Mouse (Mus musculus) CH12.LX (cell line): Measurements from ENCODE around the gene Ilvbl. TPM values are rescaled to one million over a fixed set of nuclear protein-coding genes. Genes with fewer than 3 reads are reported as not detected.

Experiments
- DNase-seq: peaks from one replicate; pipeline ENCODE4 v3.0.0-alpha.2; 2013; ENCODE audit errors: extremely low read depth
- H3K27ac ChIP-seq: 2 replicates; pipeline ENCODE4 v1.5.1; 2012; ENCODE audit warnings: low read depth, mild to moderate bottlenecking, control low read depth, moderate library complexity; ENCODE audit not compliant: insufficient read depth
- H3K27me3 ChIP-seq: replicated peaks from 2 replicates; pipeline ENCODE3; 2012; ENCODE audit warnings: inconsistent platforms
- H3K36me3 ChIP-seq, 2 experiments: replicated peaks in 1 of 2; 2 replicates each; pipeline versions ENCODE3 to v1.6.1; 2012; ENCODE audit warnings: inconsistent platforms in 1 of 2, low read length in 1 of 2, mild to moderate bottlenecking in 1 of 2, mixed read lengths in 1 of 2, moderate library complexity in 1 of 2; ENCODE audit not compliant: control insufficient read depth in 1 of 2, insufficient read depth in 1 of 2
- H3K4me1 ChIP-seq, 2 experiments: 2 replicates each; pipeline ENCODE4 v1.6.1; 2012; ENCODE audit warnings: inconsistent platforms in 1 of 2, moderate library complexity in 1 of 2; ENCODE audit not compliant: insufficient read depth in 2 of 2, control insufficient read depth in 1 of 2
- H3K4me2 ChIP-seq: 2 replicates; pipeline ENCODE4 v1.6.1; 2012; ENCODE audit warnings: low read depth, mild to moderate bottlenecking, control low read depth; ENCODE audit not compliant: poor library complexity, insufficient read depth, severe bottlenecking
- H3K4me3 ChIP-seq, 3 experiments: fragments of 150-350 bp in 1 of 3; sonication (generic) in 1 of 3; replicated peaks in 1 of 3; 2 replicates each; pipeline versions ENCODE3 to v1.5.1; 2011 to 2012; ENCODE audit warnings: low read depth in 2 of 3, low read length in 2 of 3, mild to moderate bottlenecking in 2 of 3, moderate library complexity in 2 of 3, control low read depth in 1 of 3, improper control_type of control experiment in 1 of 3, inconsistent platforms in 1 of 3, mixed read lengths in 1 of 3; ENCODE audit not compliant: poor library complexity in 1 of 3
- H3K79me2 ChIP-seq: replicated peaks from 2 replicates; pipeline ENCODE4 v1.6.1; 2012; ENCODE audit warnings: mild to moderate bottlenecking, moderate library complexity; ENCODE audit not compliant: control insufficient read depth, poor library complexity, insufficient read depth, severe bottlenecking; ENCODE audit errors: extremely low read depth
- H3K9ac ChIP-seq: 2 replicates; pipeline ENCODE4 v1.6.1; 2012; ENCODE audit warnings: low read depth, mild to moderate bottlenecking, control low read depth, moderate library complexity; ENCODE audit not compliant: insufficient read depth
- H3K9me3 ChIP-seq: replicated peaks from 2 replicates; pipeline ENCODE3; 2012; ENCODE audit warnings: low read length, inconsistent platforms, mixed read lengths
- BHLHE40 ChIP-seq: IDR thresholded peaks from 2 replicates; pipeline ENCODE4 v1.6.1; 2011; ENCODE audit warnings: mild to moderate bottlenecking, low read depth, low read length, improper control_type of control experiment
- CHD1 ChIP-seq: IDR thresholded peaks from 2 replicates; pipeline ENCODE4 v1.6.1; 2012; ENCODE audit warnings: low read depth, low read length, improper control_type of control experiment, inconsistent platforms
- E2F4 ChIP-seq: IDR thresholded peaks from 2 replicates; pipeline ENCODE4 v1.6.1; 2011; ENCODE audit warnings: low read depth, low read length, improper control_type of control experiment; ENCODE audit not compliant: insufficient replicate concordance
- ELF1 ChIP-seq: IDR thresholded peaks from 2 replicates; pipeline ENCODE4 v1.6.1; 2014; ENCODE audit warnings: low read depth, mild to moderate bottlenecking, inconsistent platforms, low read length, improper control_type of control experiment
- EP300 ChIP-seq: IDR thresholded peaks from 2 replicates; pipeline ENCODE4 v1.6.1; 2011; ENCODE audit warnings: low read length, improper control_type of control experiment
- ETS1 ChIP-seq: conservative IDR thresholded peaks from 2 replicates; pipeline ENCODE4 v1.6.1; 2012; ENCODE audit warnings: low read depth, mild to moderate bottlenecking, inconsistent platforms, low read length, improper control_type of control experiment, moderate library complexity
- HCFC1 ChIP-seq: IDR thresholded peaks from 2 replicates; pipeline ENCODE4 v1.6.1; 2012; ENCODE audit warnings: low read depth, mild to moderate bottlenecking, inconsistent platforms, low read length, improper control_type of control experiment
- IRF4 ChIP-seq: IDR thresholded peaks from 2 replicates; pipeline ENCODE4 v1.6.1; 2014; ENCODE audit warnings: low read depth, mild to moderate bottlenecking, inconsistent platforms, low read length, improper control_type of control experiment
- KAT2A ChIP-seq: IDR thresholded peaks from 2 replicates; pipeline ENCODE4 v1.6.1; 2012; ENCODE audit warnings: low read length, improper control_type of control experiment, inconsistent platforms; ENCODE audit not compliant: insufficient replicate concordance
- MAFK ChIP-seq: IDR thresholded peaks from 2 replicates; pipeline ENCODE4 v1.6.1; 2011; ENCODE audit warnings: low read length, improper control_type of control experiment; ENCODE audit not compliant: insufficient replicate concordance
- MAX ChIP-seq: IDR thresholded peaks from 2 replicates; pipeline ENCODE4 v1.6.1; 2011; ENCODE audit warnings: low read length, improper control_type of control experiment
- MEF2A ChIP-seq: IDR thresholded peaks from 2 replicates; pipeline ENCODE4 v1.6.1; 2014; ENCODE audit warnings: low read depth, mild to moderate bottlenecking, inconsistent platforms, low read length, improper control_type of control experiment, borderline replicate concordance
- MXI1 ChIP-seq: IDR thresholded peaks from 2 replicates; pipeline ENCODE4 v1.6.1; 2011; ENCODE audit warnings: mild to moderate bottlenecking, low read depth, low read length, improper control_type of control experiment
- NELFE ChIP-seq: IDR thresholded peaks from 2 replicates; pipeline ENCODE4 v1.6.1; 2011; ENCODE audit warnings: low read depth, low read length, improper control_type of control experiment
- POLR2A ChIP-seq: IDR thresholded peaks from 2 replicates; pipeline ENCODE4 v1.6.1; 2011; ENCODE audit warnings: low read depth, mild to moderate bottlenecking, improper control_type of control experiment, low read length
- RAD21 ChIP-seq: IDR thresholded peaks from 2 replicates; pipeline ENCODE4 v1.6.1; 2011; ENCODE audit warnings: low read depth, mild to moderate bottlenecking, low read length, improper control_type of control experiment, moderate library complexity
- SIN3A ChIP-seq: IDR thresholded peaks from 2 replicates; pipeline ENCODE4 v1.6.1; 2012; ENCODE audit warnings: low read length, improper control_type of control experiment, inconsistent platforms
- SMC3 ChIP-seq: IDR thresholded peaks from 2 replicates; pipeline ENCODE4 v1.6.1; 2011; ENCODE audit warnings: low read depth, low read length, improper control_type of control experiment
- TBP ChIP-seq: conservative IDR thresholded peaks from 2 replicates; pipeline ENCODE4 v1.6.1; 2011; ENCODE audit warnings: low read depth, low read length, improper control_type of control experiment
- TCF12 ChIP-seq: IDR thresholded peaks from 2 replicates; pipeline ENCODE4 v1.6.1; 2014; ENCODE audit warnings: low read depth, mild to moderate bottlenecking, inconsistent platforms, low read length, improper control_type of control experiment
- UBTF ChIP-seq: IDR thresholded peaks from 2 replicates; pipeline ENCODE4 v1.6.1; 2012; ENCODE audit warnings: low read depth, mild to moderate bottlenecking, inconsistent platforms, low read length, improper control_type of control experiment, moderate library complexity
- USF1 ChIP-seq: IDR thresholded peaks from 2 replicates; pipeline ENCODE4 v1.6.1; 2014; ENCODE audit warnings: low read depth, mild to moderate bottlenecking, inconsistent platforms, low read length, improper control_type of control experiment
- ZC3H11A ChIP-seq: IDR thresholded peaks from 2 replicates; pipeline ENCODE4 v1.6.1; 2012; ENCODE audit warnings: low read depth, mild to moderate bottlenecking, inconsistent platforms, low read length, improper control_type of control experiment
- ZKSCAN1 ChIP-seq: IDR thresholded peaks from 2 replicates; pipeline ENCODE4 v1.6.1; 2012; ENCODE audit warnings: low read depth, inconsistent platforms, low read length, improper control_type of control experiment, borderline replicate concordance
- dilution Hi-C: fragments of 300-500 bp; cut with MboI; formaldehyde crosslinking; loops from 2 replicates; pipeline ENCODE4 v1.14.3; 2020; ENCODE audit warnings: low sequenced_read_pairs; ENCODE audit not compliant: extremely low pct_unique_long_range_greater_than_20kb, extremely low pct_ligation_motif_present
- in situ Hi-C: fragments of 300-500 bp; cut with MboI; formaldehyde crosslinking; loops from 3 replicates; pipeline ENCODE4 v1.14.3; 2019; ENCODE audit warnings: low sequenced_read_pairs, low pct_ligation_motif_present, low pct_unique_long_range_greater_than_20kb, mixed read lengths
- polyA plus RNA-seq: library from polyadenylated mRNA; unstranded; fragments of >175 nt; gene quantifications from 2 replicates; pipeline ENCODE4 v1.2.1, GENCODE M21; 2012; ENCODE audit warnings: low read depth; ENCODE audit not compliant: insufficient read length
- total RNA-seq, 2 experiments: library from RNA; depleted of rRNA; stranded (reverse); fragments of 300-350 nt in 1 of 2; fragments of >200 nt in 1 of 2; gene quantifications; 2 replicates each; pipeline ENCODE4 v1.2.3; 2012 to 2014

The Ilvbl gene
- total and polyA plus RNA-seq, 3 experiments: 11.7 to 21.2 (median 20.5) TPM

DNA sequence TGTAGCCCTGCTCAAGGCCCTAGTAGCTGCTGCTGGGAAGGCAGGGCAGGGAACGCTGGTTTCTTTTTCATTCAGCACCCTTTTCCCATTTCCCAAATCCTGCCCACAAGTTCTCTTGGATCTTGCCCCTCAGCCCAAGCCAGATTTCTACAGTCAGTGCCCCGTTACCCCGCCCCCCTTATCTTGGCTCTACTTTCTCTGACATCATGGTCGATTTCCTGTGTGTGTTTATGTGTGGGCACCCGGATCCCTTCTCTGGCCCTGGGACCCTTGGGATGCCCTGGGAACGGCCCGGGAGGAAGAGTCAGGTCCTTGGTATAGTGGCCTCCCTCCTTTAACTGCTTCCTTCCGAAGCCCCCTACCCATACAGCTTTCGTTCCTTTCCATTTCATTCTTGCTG lies 16.6 kb downstream of the Ilvbl start:
- Histone ChIP-seq H3K4me2 (no peak overlapping the region), H3K27ac (no peak overlapping the region), H3K4me1 (no peaks in the 10 kb centered on the region), H3K27me3 (peaks cover 36% of the 10 kb centered on the region), H3K4me3 (no peak overlapping the region), H3K79me2 (no peaks in the 10 kb centered on the region), H3K9me3 (no peaks in the 10 kb centered on the region), H3K36me3 (no peaks in the 10 kb centered on the region), H3K9ac (no peak overlapping the region)
- dilution Hi-C loops (no loop called here), in situ Hi-C loops (no loop called here)
- DNase-seq: no peak
- TF ChIP-seq SIN3A (no peak), EP300 (no peak), E2F4 (no peak), USF1 (no peak)

DNA sequence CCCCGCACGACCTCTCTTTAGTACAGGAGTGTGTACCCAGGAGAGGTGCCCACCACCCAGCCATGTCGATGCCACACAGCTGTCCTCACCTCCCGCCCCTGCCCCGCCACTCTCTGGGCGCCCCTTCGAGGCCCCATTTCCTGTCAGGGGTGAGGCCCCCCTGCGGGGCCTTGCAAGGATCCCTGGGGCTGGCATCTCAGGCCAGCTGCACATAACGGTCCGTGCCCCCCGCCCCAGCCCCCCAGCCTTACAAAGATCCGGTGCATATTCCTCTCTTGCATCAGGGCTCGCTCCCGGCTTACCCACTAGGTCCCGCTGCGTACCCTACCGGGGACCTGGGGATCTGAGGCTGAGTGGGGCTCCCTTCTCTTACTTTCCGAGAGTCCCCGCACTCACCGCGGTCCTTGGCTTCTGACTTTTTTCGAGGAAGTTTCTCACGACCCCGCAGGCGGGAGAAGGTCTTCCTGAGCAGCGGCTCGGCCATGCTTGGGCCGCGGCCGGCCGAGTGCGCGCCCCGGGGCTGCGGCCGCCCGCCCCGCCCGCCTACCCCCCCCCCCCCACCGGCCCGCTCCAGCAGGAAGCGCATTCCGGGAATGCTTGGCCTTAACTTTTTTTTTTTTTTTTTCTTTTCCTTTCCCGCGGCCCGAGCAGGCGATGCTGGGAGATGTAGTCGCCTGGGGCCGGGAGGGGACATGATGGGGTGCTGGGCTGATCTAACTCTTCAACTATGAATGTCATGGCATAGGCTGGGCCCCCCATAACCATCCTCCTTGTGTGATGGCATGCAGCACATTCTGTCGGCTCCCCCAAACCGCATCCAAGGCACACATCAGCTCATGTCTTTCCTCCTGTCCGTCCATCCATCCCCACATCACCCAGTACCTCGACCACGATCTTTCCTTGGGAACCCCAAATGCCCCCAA lies 17.5 kb downstream of the Ilvbl start, which contains the start of gene Syde1:
Gene Syde1, minus strand, starts transcription at position 559 of the 923 bp plus-strand sequence.
- Histone ChIP-seq H3K9ac (no peak within 1 kb of the TSS), H3K79me2 (no peaks in the 10 kb centered on the region), H3K4me2 (no peak within 1 kb of the TSS), H3K9me3 (no peaks in the 10 kb centered on the region), H3K4me3 (no peak within 1 kb of the TSS), H3K4me1 (no peaks in the 10 kb centered on the region), H3K27ac (no peak within 1 kb of the TSS), H3K36me3 (no peaks in the 10 kb centered on the region), H3K27me3 (peaks cover 43% of the 10 kb centered on the region)
- in situ Hi-C loops: no loop called here
- no peak for TF ChIP-seq TCF12
- TF ChIP-seq MXI1: no peak
- TF ChIP-seq SMC3: no peak
- TF ChIP-seq HCFC1: no peak
- no peak for DNase-seq
- dilution Hi-C loops: no loop called here

DNA sequence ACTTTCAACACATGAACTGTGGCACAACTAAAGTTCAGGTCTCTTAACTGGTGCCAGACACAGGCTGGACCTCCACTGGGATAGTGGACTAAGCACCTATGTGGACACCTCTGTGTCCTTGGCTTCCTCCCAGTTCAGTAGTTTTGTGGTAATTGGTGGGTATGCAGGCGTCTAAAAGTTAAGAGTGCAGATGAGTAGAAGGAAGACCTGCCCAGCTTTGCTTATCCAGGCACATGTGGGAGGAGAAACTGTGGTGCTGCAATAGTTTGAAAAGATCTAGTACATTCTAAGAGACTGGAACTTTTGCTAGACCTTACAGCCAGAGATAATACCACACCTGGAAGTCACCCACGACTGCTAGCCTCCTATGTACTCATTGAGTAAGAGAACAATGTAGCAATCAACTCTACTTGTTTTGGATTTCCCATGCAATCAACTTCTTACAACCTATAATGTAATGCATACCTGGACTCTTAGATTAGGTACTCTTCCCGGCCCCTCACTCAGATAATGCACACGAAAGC lies 18.8 kb downstream of the Ilvbl start:
- Histone ChIP-seq H3K9me3 (no peaks in the 10 kb centered on the region), H3K9ac (no peak overlapping the region), H3K36me3 (no peaks in the 10 kb centered on the region), H3K27ac (no peak overlapping the region), H3K4me3 (no peak overlapping the region), H3K79me2 (no peaks in the 10 kb centered on the region), H3K4me2 (no peak overlapping the region), H3K27me3 (peaks cover 49% of the 10 kb centered on the region), H3K4me1 (no peaks in the 10 kb centered on the region)
- in situ Hi-C loops (no loop called here), dilution Hi-C loops (no loop called here)
- DNase-seq: no peak
- TF ChIP-seq MEF2A (no peak), MAX (no peak), TBP (no peak), UBTF (no peak), ZKSCAN1 (no peak), KAT2A (no peak), RAD21 (no peak), ZC3H11A (no peak), CHD1 (no peak), ELF1 (no peak), MAFK (no peak), POLR2A (no peak), NELFE (no peak), IRF4 (no peak), ETS1 (no peak), BHLHE40 (no peak)
